Mouse (Mus musculus): ENCODE data around the gene Phactr3. TPM values are rescaled to one million over a fixed set of nuclear protein-coding genes. Genes with fewer than 3 reads are reported as not detected.
"Not testable (repeated sequence)": the region's sequence is repeated elsewhere in the genome, so short reads cannot be mapped to it uniquely, and the experiment has no call there.

Phactr3 gene
- polyA plus RNA-seq, 1 experiment = not detected

- no peak overlapping the region for H3K4me3 ChIP-seq (ENCODE audit: insufficient read depth, low read length)
- no peaks in the 10 kb centered on the region for H3K4me1 ChIP-seq (ENCODE audit: control insufficient read depth, insufficient read depth, low read length)
- TF ChIP-seq POLR2A (IDR thresholded peaks at IDR 0.05; ENCODE audit: borderline replicate concordance, low read depth, low read length) (no peak), CTCF (IDR thresholded peaks at IDR 0.05; ENCODE audit: low read depth, low read length) (no peak)
- no peak overlapping the region for H3K27ac ChIP-seq (ENCODE audit: insufficient read depth, low read depth, low read length)
These were observed 210.8 kb downstream of the Phactr3 start for GRCm38 (mm10) chr2:178329551-178329950.

DNA sequence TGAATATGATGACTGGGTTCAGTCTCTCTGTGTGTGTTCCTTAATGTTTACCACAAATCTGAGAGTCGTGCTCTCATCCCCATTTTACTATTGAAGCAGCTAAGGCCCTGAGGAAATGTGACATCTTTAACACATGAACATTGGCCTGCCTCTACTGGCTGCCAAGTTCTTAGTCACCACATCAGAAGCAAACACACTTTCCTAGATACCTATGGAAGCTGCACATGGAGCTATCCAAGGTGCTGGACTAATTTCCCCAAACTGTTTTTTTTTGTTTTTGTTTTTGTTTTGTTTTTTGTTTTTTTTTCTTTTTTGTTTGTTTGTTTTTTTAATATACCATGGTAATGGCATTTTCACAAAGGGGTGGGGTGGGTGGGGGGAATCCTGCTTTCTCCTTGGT lies 211.2 kb downstream of the Phactr3 start:
- TF ChIP-seq POLR2A (IDR thresholded peaks at IDR 0.05; ENCODE audit: borderline replicate concordance, low read depth, low read length) (no peak), CTCF (IDR thresholded peaks at IDR 0.05; ENCODE audit: low read depth, low read length) (no peak)
- no peaks in the 10 kb centered on the region for H3K4me1 ChIP-seq (ENCODE audit: control insufficient read depth, insufficient read depth, low read length)
- no peak overlapping the region for H3K4me3 ChIP-seq (ENCODE audit: insufficient read depth, low read length)
- H3K27ac ChIP-seq (ENCODE audit: insufficient read depth, low read depth, low read length) = no peak overlapping the region

- Histone ChIP-seq H3K27ac (ENCODE audit: insufficient read depth, low read depth, low read length) (no peak overlapping the region), H3K4me1 (ENCODE audit: control insufficient read depth, insufficient read depth, low read length) (no peaks in the 10 kb centered on the region), H3K4me3 (ENCODE audit: insufficient read depth, low read length) (no peak overlapping the region)
- TF ChIP-seq POLR2A (IDR thresholded peaks at IDR 0.05; ENCODE audit: borderline replicate concordance, low read depth, low read length) (no peak), CTCF (IDR thresholded peaks at IDR 0.05; ENCODE audit: low read depth, low read length) (no peak)
These were observed 219.1 kb downstream of the Phactr3 start for GRCm38 (mm10) chr2:178337878-178338277.

DNA sequence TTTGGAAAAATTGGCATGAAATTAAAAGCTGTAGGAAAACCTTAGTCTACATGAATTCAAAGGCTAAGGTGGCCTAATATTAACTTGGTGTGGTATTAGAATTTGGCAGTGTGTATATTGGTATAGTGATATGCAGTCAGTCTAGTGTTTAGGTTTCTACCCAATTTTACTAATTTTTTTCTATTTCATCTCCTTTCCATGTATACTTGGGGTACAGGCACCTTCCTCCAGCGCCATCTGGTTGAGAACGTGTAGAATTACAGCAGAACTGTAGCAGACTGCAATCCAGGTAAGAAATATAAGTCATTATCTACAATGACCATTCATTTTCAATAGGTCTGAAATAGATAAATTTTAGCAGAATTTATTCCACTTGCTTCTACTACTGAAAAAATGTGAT lies 220.3 kb downstream of the Phactr3 start:
- Histone ChIP-seq H3K27ac (ENCODE audit: insufficient read depth, low read depth, low read length) (no peak overlapping the region), H3K4me1 (ENCODE audit: control insufficient read depth, insufficient read depth, low read length) (no peaks in the 10 kb centered on the region)

GRCm38 (mm10) chr2:178342105-178342504 lies 223.3 kb downstream of the Phactr3 start:
- H3K4me3 ChIP-seq (ENCODE audit: insufficient read depth, low read length); H3K4me1 ChIP-seq (ENCODE audit: control insufficient read depth, insufficient read depth, low read length); H3K27ac ChIP-seq (ENCODE audit: insufficient read depth, low read depth, low read length): not testable (repeated sequence)

More for the DNA sequence above, 220.3 kb downstream of the Phactr3 start:
- no peak overlapping the region for H3K4me3 ChIP-seq (ENCODE audit: insufficient read depth, low read length)
- TF ChIP-seq CTCF (IDR thresholded peaks at IDR 0.05; ENCODE audit: low read depth, low read length) = no peak
- no peak for TF ChIP-seq POLR2A (IDR thresholded peaks at IDR 0.05; ENCODE audit: borderline replicate concordance, low read depth, low read length)

DNA sequence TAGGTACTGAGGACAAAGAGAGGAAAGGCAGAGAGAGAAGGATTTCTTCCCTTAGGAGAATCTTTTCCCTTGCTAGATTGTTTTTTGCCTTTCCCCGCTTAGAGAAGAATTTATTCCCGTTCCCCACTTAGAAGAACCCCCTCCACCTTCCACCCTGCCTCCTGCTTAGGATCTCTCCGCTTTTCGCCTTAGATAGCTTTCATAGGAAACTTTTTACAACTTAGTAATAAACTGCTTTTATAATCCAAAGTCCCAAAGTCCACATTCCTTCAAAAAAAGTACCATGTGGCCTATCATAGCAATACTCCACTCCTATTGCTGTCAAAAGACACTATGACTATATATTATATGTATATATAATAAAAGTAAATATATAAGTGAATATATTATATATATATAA lies 223.8 kb downstream of the Phactr3 start:
- Histone ChIP-seq H3K27ac (ENCODE audit: insufficient read depth, low read depth, low read length) (no peak overlapping the region), H3K4me3 (ENCODE audit: insufficient read depth, low read length) (no peak overlapping the region), H3K4me1 (ENCODE audit: control insufficient read depth, insufficient read depth, low read length) (no peaks in the 10 kb centered on the region)
- TF ChIP-seq CTCF (IDR thresholded peaks at IDR 0.05; ENCODE audit: low read depth, low read length) (no peak), POLR2A (IDR thresholded peaks at IDR 0.05; ENCODE audit: borderline replicate concordance, low read depth, low read length) (no peak)

Other genes with a start within 250 kb of the Phactr3 start
- 1.1 and 1.9 TPM in 2 replicates for gene Gm14327, start 221.9 kb upstream of the Phactr3 start, polyA plus RNA-seq (2012; ENCODE audit: insufficient read depth, insufficient read length, missing spikeins)
- 2.8 and 3.3 TPM in 2 replicates for gene Zfp972, start 193.4 kb upstream of the Phactr3 start, polyA plus RNA-seq (2012; ENCODE audit: insufficient read depth, insufficient read length, missing spikeins)
- gene Gm14326, start 161.7 kb upstream of the Phactr3 start, polyA plus RNA-seq (2012; ENCODE audit: insufficient read depth, insufficient read length, missing spikeins) = 14.2 and 16.6 TPM in 2 replicates
- 12.8 and 18.6 TPM in 2 replicates for gene Zfp971, start 95.7 kb upstream of the Phactr3 start, polyA plus RNA-seq (2012; ENCODE audit: insufficient read depth, insufficient read length, missing spikeins)
- gene Zfp931, start 40.5 kb upstream of the Phactr3 start, polyA plus RNA-seq (2012; ENCODE audit: insufficient read depth, insufficient read length, missing spikeins) = 6.6 and 6.8 TPM in 2 replicates

All from bone marrow macrophage, adult 2 months (primary cell).